Mouse (Mus musculus): ENCODE data around the gene Fads1.

DNA sequence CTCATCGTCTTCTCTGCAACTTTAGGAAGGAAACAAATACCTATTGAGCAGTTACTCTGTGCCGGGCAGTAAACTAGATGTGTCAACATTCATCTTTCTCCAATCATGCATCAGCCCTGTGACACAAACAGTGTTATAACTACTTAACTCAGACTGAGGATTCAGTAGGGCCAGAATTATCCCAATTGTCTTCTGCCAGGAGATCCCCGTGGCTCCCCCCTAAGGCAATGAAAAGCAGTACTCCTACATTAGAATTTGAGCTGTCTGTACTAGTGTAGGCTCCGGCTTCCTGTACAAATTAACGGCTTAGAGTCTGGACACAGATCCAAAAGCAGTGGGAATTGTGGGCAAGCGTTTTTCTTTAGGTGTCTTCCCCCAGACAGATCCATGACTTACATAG, 22.4 kb downstream of the Fads1 start:
- no peak for TF ChIP-seq TAL1 (IDR thresholded peaks at IDR 0.05; ENCODE audit: low read length)
- TF ChIP-seq GATA1 (IDR thresholded peaks at IDR 0.05; ENCODE audit: low read length) = no peak
